Mouse (Mus musculus): Measurements from ENCODE around the gene Smim12. TPM values are rescaled to one million over a fixed set of nuclear protein-coding genes. Genes with fewer than 3 reads are reported as not detected.

Gene Smim12
- total RNA-seq (2021), result 10 to 100 TPM; 40.5 to 42.9 TPM

- peak; percentile 99 for DNase-seq (ENCODE audit: extremely low spot score in 1 of 2, low spot score in 2 of 2)
- intact Hi-C loops (cut with DNase I), result loop anchor here (5.0 to 10.0 kb wide), 2 partner anchors 166 to 689 kb away; partner anchors contain the start of genes Clspn and Zmym6
These were observed at the start of gene Smim12 for GRCm38 (mm10) chr4:127243552-127243951. Gene Smim12 (plus strand): TSS chr4:127243784.

GRCm38 (mm10) chr4:127194477-127195269 is 48.9 kb upstream of the Smim12 start:
- no peak for DNase-seq (ENCODE audit: extremely low spot score in 1 of 2, low spot score in 2 of 2)
- intact Hi-C loops (cut with DNase I), result no loop called here

- intact Hi-C loops (cut with DNase I), result no loop called here
These were observed 45.0 kb upstream of the Smim12 start for GRCm38 (mm10) chr4:127198609-127199008.

DNA sequence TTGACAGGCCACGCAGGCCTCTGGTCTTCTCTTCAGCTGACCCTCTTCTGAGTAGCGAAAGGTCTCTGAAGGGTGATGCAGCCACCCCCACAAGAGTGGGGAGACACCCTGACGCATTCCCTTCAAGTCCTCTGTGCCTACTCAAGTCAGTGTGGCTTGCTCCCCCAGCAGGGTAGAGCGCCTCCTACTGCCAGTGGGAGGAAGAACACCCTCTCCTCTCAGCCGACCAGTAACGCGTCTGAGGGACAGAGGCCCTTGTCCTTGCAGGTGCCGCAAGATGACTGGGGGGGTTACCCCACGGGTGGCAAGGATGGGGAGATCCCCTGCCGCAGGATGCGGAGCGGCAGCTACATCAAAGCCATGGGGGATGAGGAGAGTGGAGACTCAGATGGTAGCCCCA is 44.2 kb upstream of the Smim12 start:
- DNase-seq (ENCODE audit: extremely low spot score in 1 of 2, low spot score in 2 of 2), result no peak
- intact Hi-C loops (cut with DNase I), result no loop called here

More at GRCm38 (mm10) chr4:127198609-127199008, 45.0 kb upstream of the Smim12 start:
- peak in 1 of 2 experiments; percentile 13 for DNase-seq (ENCODE audit: extremely low spot score in 1 of 2, low spot score in 2 of 2)

- intact Hi-C loops (cut with DNase I), result no loop called here
- peak in 1 of 2 experiments; percentile 21 for DNase-seq (ENCODE audit: extremely low spot score in 1 of 2, low spot score in 2 of 2)
These were observed 43.3 kb upstream of the Smim12 start for GRCm38 (mm10) chr4:127200164-127200722.

GRCm38 (mm10) chr4:127200769-127201617 is 42.6 kb upstream of the Smim12 start:
- intact Hi-C loops (cut with DNase I), result no loop called here
- no peak for DNase-seq (ENCODE audit: extremely low spot score in 1 of 2, low spot score in 2 of 2)

- intact Hi-C loops (cut with DNase I), result no loop called here
- no peak for DNase-seq (ENCODE audit: extremely low spot score in 1 of 2, low spot score in 2 of 2)
These were observed 40.5 kb upstream of the Smim12 start for GRCm38 (mm10) chr4:127203081-127203480.

GRCm38 (mm10) chr4:127211318-127211717 is 32.3 kb upstream of the Smim12 start:
- intact Hi-C loops (cut with DNase I), result no loop called here
- no peak for DNase-seq (ENCODE audit: extremely low spot score in 1 of 2, low spot score in 2 of 2)

- peak in 1 of 2 experiments; percentile 28 for DNase-seq (ENCODE audit: extremely low spot score in 1 of 2, low spot score in 2 of 2)
- intact Hi-C loops (cut with DNase I), result no loop called here
These were observed 29.1 kb upstream of the Smim12 start for GRCm38 (mm10) chr4:127214510-127214909.

- no peak for DNase-seq (ENCODE audit: extremely low spot score in 1 of 2, low spot score in 2 of 2)
- intact Hi-C loops (cut with DNase I), result no loop called here
These were observed 28.5 kb upstream of the Smim12 start for GRCm38 (mm10) chr4:127215103-127215502.

- DNase-seq (ENCODE audit: extremely low spot score in 1 of 2, low spot score in 2 of 2), result no peak
- intact Hi-C loops (cut with DNase I), result no loop called here
These were observed 27.8 kb upstream of the Smim12 start for GRCm38 (mm10) chr4:127215799-127216198.

DNA sequence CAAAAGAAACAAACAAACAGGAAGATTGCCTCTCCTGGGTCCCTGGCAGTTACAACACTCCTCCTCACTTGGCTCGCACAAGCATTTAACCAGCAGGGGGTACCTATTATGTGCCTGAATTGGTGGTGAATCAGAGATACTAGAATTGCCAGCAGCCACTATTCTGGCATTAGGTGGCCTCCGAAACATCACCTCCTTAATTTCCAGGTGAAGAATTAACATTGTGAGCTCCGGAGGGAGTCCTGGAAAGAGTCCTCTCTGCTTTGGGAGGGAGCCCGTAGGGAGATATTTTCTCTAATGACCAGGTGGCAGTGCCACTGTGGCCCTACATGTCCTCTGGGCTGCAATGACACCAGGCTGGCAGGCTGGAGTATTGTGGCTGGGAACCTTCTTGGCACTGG is 27.3 kb upstream of the Smim12 start:
- intact Hi-C loops (cut with DNase I), result no loop called here
- DNase-seq (ENCODE audit: extremely low spot score in 1 of 2, low spot score in 2 of 2), result no peak

GRCm38 (mm10) chr4:127217048-127217447 is 26.5 kb upstream of the Smim12 start:
- DNase-seq (ENCODE audit: extremely low spot score in 1 of 2, low spot score in 2 of 2), result no peak
- intact Hi-C loops (cut with DNase I), result no loop called here

- DNase-seq (ENCODE audit: extremely low spot score in 1 of 2, low spot score in 2 of 2), result no peak
- intact Hi-C loops (cut with DNase I), result no loop called here
These were observed 20.3 kb upstream of the Smim12 start for GRCm38 (mm10) chr4:127223291-127223690.

GRCm38 (mm10) chr4:127223755-127224154 is 19.8 kb upstream of the Smim12 start:
- DNase-seq (ENCODE audit: extremely low spot score in 1 of 2, low spot score in 2 of 2), result no peak
- intact Hi-C loops (cut with DNase I), result no loop called here

DNA sequence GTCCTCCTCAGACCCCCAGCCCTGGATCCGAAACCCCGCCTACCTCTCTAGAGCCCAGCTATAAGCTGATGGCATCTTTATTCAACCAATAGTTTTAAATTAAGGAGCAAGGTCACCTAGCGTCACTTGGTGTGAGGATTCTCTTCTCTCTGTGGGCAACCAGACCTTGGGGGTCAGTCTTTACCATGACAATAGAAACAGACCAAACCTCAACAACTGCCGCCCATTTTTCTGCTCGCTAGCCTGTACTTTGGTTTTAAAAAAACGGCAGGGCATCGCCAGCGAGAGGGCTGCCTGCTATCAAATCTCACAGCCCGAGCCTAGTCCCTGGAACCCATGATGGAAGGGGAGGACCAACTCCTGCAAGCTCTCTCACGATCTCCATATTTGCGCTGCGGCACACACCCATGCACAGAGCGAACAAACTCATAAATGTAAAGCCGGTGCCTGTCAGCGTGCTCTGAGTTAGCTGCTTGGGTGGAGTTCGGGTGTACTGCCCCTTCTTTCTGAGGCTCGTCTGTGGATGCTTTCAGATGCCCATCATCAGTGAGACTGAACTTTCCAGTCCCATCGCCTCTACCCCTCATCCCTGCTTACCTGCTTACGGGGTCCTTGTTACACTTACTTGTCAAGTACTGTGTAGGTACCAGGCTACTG is 19.0 kb upstream of the Smim12 start:
- intact Hi-C loops (cut with DNase I), result no loop called here
- no peak for DNase-seq (ENCODE audit: extremely low spot score in 1 of 2, low spot score in 2 of 2)

DNA sequence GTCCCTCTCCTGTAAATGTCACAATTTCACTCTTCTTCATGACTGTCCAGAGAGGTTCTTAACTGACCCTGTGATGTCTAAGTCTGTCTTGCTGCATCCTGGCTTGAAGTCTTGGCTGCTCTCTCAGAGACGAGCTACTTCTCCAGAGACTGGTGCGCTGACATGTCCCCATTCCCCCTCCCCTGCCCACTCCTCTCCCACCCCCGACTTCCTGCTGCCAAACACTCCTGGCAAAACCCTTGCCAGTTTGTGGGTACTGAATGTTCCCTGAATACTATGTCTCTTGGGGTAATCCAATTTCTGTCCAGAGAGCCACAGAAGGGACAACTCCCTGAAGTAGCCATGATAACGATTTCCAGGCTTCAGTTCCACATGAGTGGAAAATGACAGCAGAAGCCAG is 17.5 kb upstream of the Smim12 start:
- intact Hi-C loops (cut with DNase I), result no loop called here
- DNase-seq (ENCODE audit: extremely low spot score in 1 of 2, low spot score in 2 of 2), result no peak

DNA sequence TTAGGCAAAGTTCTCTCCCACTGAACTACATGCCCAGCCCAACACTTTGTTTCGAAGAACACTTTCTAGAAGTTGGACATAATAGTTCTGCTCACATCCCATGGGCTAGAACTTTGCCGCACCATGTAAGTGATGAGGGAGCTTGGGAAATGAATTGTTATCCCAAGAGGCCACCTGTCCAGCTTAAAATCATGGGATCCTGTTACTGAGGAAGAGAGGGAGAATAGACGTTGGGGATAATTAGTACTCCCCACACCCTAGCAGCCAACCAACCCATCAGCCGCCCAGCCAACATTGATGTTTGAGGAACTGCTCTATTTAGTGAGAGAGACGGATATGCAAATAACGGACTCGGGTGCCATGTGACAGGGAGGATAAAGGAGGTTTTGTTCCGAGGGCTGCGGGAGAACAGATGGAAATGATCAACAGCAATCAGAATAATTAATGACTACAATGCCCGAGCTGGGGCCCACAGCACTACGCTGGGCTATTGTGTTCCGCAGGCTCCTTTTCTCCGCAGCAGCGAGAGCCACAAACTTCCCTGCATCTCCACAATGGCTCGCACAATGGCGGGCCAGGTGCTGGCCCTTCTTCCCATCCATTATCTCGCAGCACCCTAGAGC is 16.4 kb upstream of the Smim12 start:
- intact Hi-C loops (cut with DNase I), result no loop called here
- DNase-seq (ENCODE audit: extremely low spot score in 1 of 2, low spot score in 2 of 2), result no peak

GRCm38 (mm10) chr4:127232028-127232427 is 11.6 kb upstream of the Smim12 start:
- peak; percentile 83 for DNase-seq (ENCODE audit: extremely low spot score in 1 of 2, low spot score in 2 of 2)
- intact Hi-C loops (cut with DNase I), result no loop called here

Measured in left cerebral cortex, postnatal 10 days (tissue).